Mouse (Mus musculus): ENCODE data around the gene Irx2.

Irx2 gene

GRCm38 (mm10) chr13:72636331-72636851 is 7.8 kb downstream of the Irx2 start:
- DNase-seq (ENCODE audit: low read depth, low spot score), result no peak

DNA sequence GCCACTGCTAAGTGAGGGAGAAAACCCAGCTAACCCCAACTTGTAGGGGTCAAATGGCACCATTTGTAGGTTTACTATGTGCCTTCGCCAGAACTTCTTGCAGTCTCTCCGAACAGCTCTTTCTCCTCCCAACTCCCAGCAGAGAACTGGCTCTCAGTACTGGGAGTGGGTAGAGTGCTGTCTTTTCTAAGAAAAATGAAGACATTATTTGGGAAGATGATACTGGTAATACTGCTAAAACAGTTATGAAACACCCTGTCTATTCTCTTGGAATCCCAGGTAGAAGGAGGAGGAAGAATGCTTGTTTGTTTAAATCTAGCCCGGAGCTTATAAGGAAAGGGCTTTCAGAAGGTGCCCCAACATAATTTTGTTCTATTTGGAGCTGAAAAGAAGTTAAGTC is 8.9 kb downstream of the Irx2 start:
- no peak for DNase-seq (ENCODE audit: low read depth, low spot score)

DNA sequence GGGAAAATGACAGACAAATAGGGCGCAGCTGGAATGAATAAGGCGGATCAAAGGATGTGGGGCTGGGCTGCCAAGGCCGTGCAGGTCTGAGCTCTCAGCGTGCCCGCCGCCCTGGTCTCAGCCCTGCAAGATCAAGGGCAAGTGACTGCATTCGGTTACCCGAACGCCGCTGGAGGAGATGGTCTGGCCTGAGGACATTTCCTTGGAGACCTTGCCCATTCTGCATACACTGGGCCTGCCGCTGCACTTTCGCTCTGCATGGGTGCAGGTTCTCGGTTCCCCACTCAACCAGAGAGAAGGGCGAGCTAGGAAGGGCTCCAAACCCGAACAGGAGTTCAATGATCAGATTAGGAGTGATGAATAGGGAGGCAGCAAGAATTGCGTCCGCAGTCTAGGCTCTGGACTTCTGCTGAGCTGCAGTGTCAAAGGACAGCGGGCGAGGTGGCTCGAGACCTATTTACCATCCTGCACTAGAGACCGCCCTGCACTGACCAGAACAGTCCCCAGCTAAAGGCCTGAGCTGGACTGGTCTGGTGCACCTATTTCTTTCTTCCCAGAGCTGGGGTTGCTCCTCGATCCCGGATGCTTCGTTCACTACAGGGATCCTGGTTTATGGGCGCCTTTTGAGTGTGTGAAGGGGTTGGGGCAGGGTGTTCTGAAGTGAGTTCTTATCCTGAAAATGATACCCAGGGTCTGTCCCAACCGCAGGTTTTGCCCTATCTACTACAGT is 9.9 kb downstream of the Irx2 start:
- DNase-seq (ENCODE audit: low read depth, low spot score), result no peak

GRCm38 (mm10) chr13:72639441-72640130 is 11.0 kb downstream of the Irx2 start:
- DNase-seq (ENCODE audit: low read depth, low spot score), result no peak

DNA sequence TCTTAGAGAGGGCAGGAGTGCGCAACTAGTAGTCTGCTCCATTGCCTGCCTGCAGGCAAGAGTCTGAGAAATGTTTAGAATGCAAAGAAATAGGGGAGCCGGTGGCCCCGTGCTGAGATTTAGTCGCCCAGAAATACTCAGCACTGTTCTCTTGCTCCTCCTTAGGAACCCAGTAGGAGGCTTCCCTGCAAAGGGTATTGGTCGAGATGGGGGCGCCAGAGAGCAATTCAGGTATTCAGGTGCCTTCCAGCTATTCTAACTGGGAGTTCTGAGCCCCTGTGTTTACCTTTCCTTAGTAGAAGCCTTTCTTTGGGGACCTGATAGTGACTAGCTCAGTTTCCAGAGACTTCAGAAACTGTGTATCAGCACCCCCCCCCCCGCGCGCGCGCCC is 11.5 kb downstream of the Irx2 start:
- no peak for DNase-seq (ENCODE audit: low read depth, low spot score)

- DNase-seq (ENCODE audit: low read depth, low spot score), result no peak
These were observed 27.8 kb downstream of the Irx2 start for GRCm38 (mm10) chr13:72656447-72656846.

GRCm38 (mm10) chr13:72675826-72676225 is 47.2 kb downstream of the Irx2 start:
- DNase-seq (ENCODE audit: low read depth, low spot score), result no peak
